Mouse (Mus musculus) CD4-positive naive resting alpha-beta T cell, adult 76 days (primary cell): ENCODE measurements around the gene Cd52. TPM values are rescaled to one million over a fixed set of nuclear protein-coding genes. Genes with fewer than 3 reads are reported as not detected.

ENCODE experiments used
- total RNA-seq: library from RNA; stranded (reverse); gene quantifications from one replicate; pipeline ENCODE4 v1.2.4, GENCODE M21; 2023

Gene Cd52
- 832 TPM for total RNA-seq

DNA sequence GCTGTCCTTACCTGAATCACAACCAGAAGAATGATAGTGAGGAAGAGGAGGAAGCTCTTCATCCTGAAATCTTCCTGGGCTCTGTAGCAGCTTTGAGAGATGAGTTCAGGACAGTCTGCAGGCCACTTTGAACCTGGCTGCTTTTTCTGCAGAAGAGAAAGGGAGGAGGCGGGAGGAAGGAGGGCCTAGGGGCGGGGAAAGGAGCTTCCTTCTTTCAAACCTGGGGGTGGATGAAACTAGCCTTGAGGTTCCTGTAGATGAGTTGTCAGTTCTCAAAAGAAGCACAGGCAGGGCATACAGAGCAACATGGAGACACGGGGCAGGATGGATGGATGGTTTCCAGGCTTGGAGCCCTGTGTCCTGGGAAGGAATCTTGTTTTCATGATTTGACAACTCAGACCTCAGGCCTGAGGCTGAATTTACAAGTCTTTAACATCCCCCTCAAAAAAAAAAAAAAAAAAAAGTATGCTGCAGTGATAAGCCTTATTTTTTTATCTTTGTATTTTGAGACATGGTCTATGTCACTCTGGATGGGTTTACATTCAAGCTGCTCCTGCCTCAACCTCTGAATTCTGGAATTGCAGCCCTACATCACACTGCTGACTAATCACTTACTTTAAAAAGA is at the start of gene Cd52:
Cd52 (minus strand) TSS at position 160 of the 625 bp plus-strand sequence.

GRCm38 (mm10) chr4:134128221-134128982 is 33.5 kb upstream of the Cd52 start, which contains the start of gene Sh3bgrl3:
Sh3bgrl3 (minus strand) TSS chr4:134128789.

DNA sequence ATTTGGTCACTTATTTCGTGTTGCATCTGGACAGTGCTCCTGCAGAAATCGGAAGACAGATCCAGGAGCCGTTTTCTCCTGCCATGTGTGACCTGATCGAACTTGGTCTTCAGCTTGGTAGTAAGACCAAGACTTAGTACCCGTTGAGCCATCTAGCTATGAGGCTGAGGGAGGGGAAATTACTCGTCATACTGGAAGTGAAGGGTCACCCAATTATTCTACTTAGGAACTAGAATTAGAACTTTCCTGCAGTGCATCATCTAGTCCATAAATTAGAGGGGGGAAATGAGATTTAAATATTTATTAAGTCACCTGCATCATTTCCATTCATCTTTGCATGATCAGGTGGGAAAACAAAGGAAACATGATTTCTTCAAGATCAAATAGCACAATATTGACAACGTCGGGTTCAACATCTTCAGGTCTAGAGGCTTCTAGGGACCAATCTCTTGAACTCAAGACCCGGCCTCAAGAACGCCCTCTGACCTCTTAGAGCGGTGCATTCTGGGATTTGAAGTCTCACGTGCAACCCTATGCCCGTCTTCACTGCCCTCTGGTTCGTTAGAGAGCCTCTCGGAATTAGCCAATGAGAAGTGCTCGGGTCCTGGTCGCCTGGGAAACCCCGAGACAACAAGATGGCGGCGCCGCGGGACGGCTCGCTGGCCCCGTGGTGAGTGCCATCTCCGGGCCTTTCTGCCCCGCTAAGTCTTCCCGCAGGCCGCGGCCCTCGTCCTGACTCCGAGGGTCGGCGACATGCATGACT is 7.3 kb upstream of the Cd52 start, which contains the start of gene Ubxn11:
Ubxn11 (plus strand) TSS at position 592 of the 763 bp plus-strand sequence.

GRCm38 (mm10) chr4:134060135-134060865 is 34.6 kb downstream of the Cd52 start, which contains the start of gene Crybg2:
Crybg2 (plus strand) TSS chr4:134060815.

GRCm38 (mm10) chr4:134053538-134053937 is 41.3 kb downstream of the Cd52 start, which contains the start of gene Zfp683:
Zfp683 (plus strand) TSS chr4:134053838.

Other genes starting within 250 kb of the Cd52 start
- gene Rps6ka1, start 207.3 kb downstream of the Cd52 start, total RNA-seq = 101 TPM
- 249 TPM for gene Hmgn2, start 126.4 kb downstream of the Cd52 start, total RNA-seq
- gene Dhdds, start 94.2 kb downstream of the Cd52 start, total RNA-seq = 26.4 TPM
- gene Lin28a, start 76.2 kb downstream of the Cd52 start, total RNA-seq = not detected
- gene Zfp683, start 41.2 kb downstream of the Cd52 start, total RNA-seq = 1.2 TPM
- gene Crybg2, start 34.3 kb downstream of the Cd52 start, total RNA-seq = 16.4 TPM
- 60.9 TPM for gene Ubxn11, start 7.5 kb upstream of the Cd52 start, total RNA-seq
- 417 TPM for gene Sh3bgrl3, start 33.7 kb upstream of the Cd52 start, total RNA-seq
- gene Cep85, start 92.0 kb upstream of the Cd52 start, total RNA-seq = 29.9 TPM
- gene Gm7534, start 107.9 kb upstream of the Cd52 start, total RNA-seq = not detected
- not detected for gene Catsper4, start 132.3 kb upstream of the Cd52 start, total RNA-seq
- gene Cnksr1, start 143.3 kb upstream of the Cd52 start, total RNA-seq = 0.50 TPM
- not detected for gene E130218I03Rik, start 148.6 kb upstream of the Cd52 start, total RNA-seq
- 19.8 TPM for gene Zfp593, start 150.5 kb upstream of the Cd52 start, total RNA-seq
- not detected for gene Gm30191, start 151.9 kb upstream of the Cd52 start, total RNA-seq
- not detected for gene Grrp1, start 159.0 kb upstream of the Cd52 start, total RNA-seq
- gene Pdik1l, start 192.8 kb upstream of the Cd52 start, total RNA-seq = 13.3 TPM
- not detected for gene Trim63, start 220.0 kb upstream of the Cd52 start, total RNA-seq
- not detected for gene Slc30a2, start 248.1 kb upstream of the Cd52 start, total RNA-seq